Mouse (Mus musculus): ENCODE measurements around the gene Gbp8. TPM values are rescaled to one million over a fixed set of nuclear protein-coding genes. Genes with fewer than 3 reads are reported as not detected.
A peak's percentile ranks its signal among the peaks of the same experiment; 100 is the strongest.

Gbp8 gene
- polyA plus RNA-seq, 2 experiments = 1.6 to 2.0 TPM

DNA sequence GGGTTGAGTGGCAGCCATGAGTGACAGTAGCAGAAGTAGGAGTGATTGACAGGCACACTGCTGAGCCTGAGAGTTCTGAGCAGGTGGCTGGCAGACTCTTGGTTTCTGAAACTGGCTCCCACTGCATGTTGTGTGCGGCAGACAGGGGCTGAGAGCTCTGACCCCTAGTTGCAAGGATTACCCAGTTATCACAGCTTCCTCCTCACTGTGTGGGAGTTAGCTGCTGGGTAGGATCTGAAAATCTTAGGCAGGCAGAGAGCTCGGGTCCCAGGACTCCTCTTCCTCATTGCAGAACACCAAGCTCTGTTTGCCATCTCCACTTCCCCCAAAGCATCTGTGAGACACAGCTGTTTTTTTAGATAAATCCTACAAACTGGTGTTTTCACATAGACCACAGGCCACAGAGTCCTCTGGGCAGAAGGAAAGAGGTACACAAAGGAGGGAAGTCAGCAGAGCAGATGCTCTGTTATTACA is 160.3 kb downstream of the Gbp8 start:
- no peak for TF ChIP-seq EP300 (IDR thresholded peaks at IDR 0.05; ENCODE audit: low read depth)
- TF ChIP-seq CTCF (IDR thresholded peaks at IDR 0.05; ENCODE audit: low read depth) = no peak
- ATAC-seq (ENCODE audit: insufficient read depth) = 0 out of 2 replicates have a peak, but pooled peaks have one; percentile 18

More for the DNA sequence above, 160.3 kb downstream of the Gbp8 start:
- Histone ChIP-seq H3K9me3 (ENCODE audit: control insufficient read depth, low read length) (no peaks in the 10 kb centered on the region), H3K27me3 (ENCODE audit: control insufficient read depth, insufficient read depth, low read length) (no peaks in the 10 kb centered on the region), H3K4me1 (replicated peaks; ENCODE audit: control insufficient read depth in 2 of 2, insufficient read depth in 2 of 2, low read length in 1 of 2) (no peaks in the 10 kb centered on the region), H3K9ac (replicated peaks) (no peak overlapping the region), H3K27ac (no peak overlapping the region), H3K4me3 (ENCODE audit: insufficient read depth in 1 of 2, low read depth in 2 of 2, low read length in 2 of 2) (no peak overlapping the region), H3K4me2 (ENCODE audit: low read depth) (no peak overlapping the region), H3K36me3 (replicated peaks; ENCODE audit: control insufficient read depth, insufficient read depth, low read depth) (no peaks in the 10 kb centered on the region)
- DNase-seq (ENCODE audit: low read depth in 3 of 3, low spot score in 3 of 3) = no peak
- 7% methylated on average over 2 of the region's 2 CpGs for WGBS (ENCODE audit: insufficient replicate concordance)

Other genes starting within 250 kb of the Gbp8 start
- 1.4 and 2.3 TPM in 2 replicates for gene Abcg3, start 156.8 kb downstream of the Gbp8 start, polyA plus RNA-seq (2012; rRNA removed)
- gene Abcg3, start 156.8 kb downstream of the Gbp8 start, polyA plus RNA-seq (2014; fragmentation: Nextera tagmentation; extraction: Ambion mirVana) = 2.2 and 2.8 TPM in 2 replicates
- gene Gbp9, start within 50 bp of the Gbp8 start, polyA plus RNA-seq (2012; rRNA removed) = 0.51 and 0.85 TPM in 2 replicates
- gene Gbp9, start within 50 bp of the Gbp8 start, polyA plus RNA-seq (2014; fragmentation: Nextera tagmentation; extraction: Ambion mirVana) = 1.3 and 1.4 TPM in 2 replicates
- 0.81 and 0.88 TPM in 2 replicates for gene Gbp4, start within 50 bp of the Gbp8 start, polyA plus RNA-seq (2012; rRNA removed)
- 0.58 and 0.67 TPM in 2 replicates for gene Gbp4, start within 50 bp of the Gbp8 start, polyA plus RNA-seq (2014; fragmentation: Nextera tagmentation; extraction: Ambion mirVana)
- 0.08 and 0.11 TPM in 2 replicates for gene Gbp10, start 100.0 kb upstream of the Gbp8 start, polyA plus RNA-seq (2012; rRNA removed)
- 0.14 TPM in 1 of 2 replicates, not detected in the other for gene Gbp10, start 100.0 kb upstream of the Gbp8 start, polyA plus RNA-seq (2014; fragmentation: Nextera tagmentation; extraction: Ambion mirVana)
- gene Gm43302, start 154.2 kb upstream of the Gbp8 start, polyA plus RNA-seq (2012; rRNA removed) = 0.13 and 0.27 TPM in 2 replicates
- 0.13 TPM in 2 replicates for gene Gm43302, start 154.2 kb upstream of the Gbp8 start, polyA plus RNA-seq (2014; fragmentation: Nextera tagmentation; extraction: Ambion mirVana)
- gene Gbp6, start 154.2 kb upstream of the Gbp8 start, polyA plus RNA-seq (2012; rRNA removed) = 0.58 and 1.1 TPM in 2 replicates
- 1.0 and 1.7 TPM in 2 replicates for gene Gbp6, start 154.2 kb upstream of the Gbp8 start, polyA plus RNA-seq (2014; fragmentation: Nextera tagmentation; extraction: Ambion mirVana)